Mouse (Mus musculus) forebrain, embryonic 14.5 days (tissue): ENCODE data around the gene Fabp1. TPM values are rescaled to one million over a fixed set of nuclear protein-coding genes. Genes with fewer than 3 reads are reported as not detected.

Experiments used
- ATAC-seq: fragments of 200-750 bp; cut with Nextera tagmentation; 2 replicates; pipeline ENCODE4 v1.8.0; 2017; ENCODE audit warnings: mild to moderate bottlenecking, moderate library complexity
- DNase-seq: peaks from one replicate; pipeline ENCODE4 v3.0.0-alpha.2; 2015; ENCODE audit warnings: low spot score
- H3K27ac ChIP-seq: fragments of 300-500 bp; sonication (generic); 2 replicates; pipeline ENCODE4 v1.5.1; 2014; ENCODE audit warnings: low read depth, mild to moderate bottlenecking, control low read depth, low read length, moderate library complexity
- H3K27me3 ChIP-seq: fragments of 300-500 bp; sonication (generic); replicated peaks from 2 replicates; pipeline ENCODE4 v1.6.1; 2014; ENCODE audit warnings: low read length, control low read depth, mixed read lengths; ENCODE audit not compliant: control insufficient read depth, insufficient read depth
- H3K36me3 ChIP-seq: fragments of 300-500 bp; sonication (generic); 2 replicates; pipeline ENCODE4 v1.6.1; 2014; ENCODE audit warnings: low read length, control low read depth; ENCODE audit not compliant: control insufficient read depth, insufficient read depth
- H3K4me1 ChIP-seq: fragments of 300-500 bp; sonication (generic); 2 replicates; pipeline ENCODE4 v1.6.1; 2014; ENCODE audit warnings: antibody characterized with exemption, low read length, control low read depth; ENCODE audit not compliant: control insufficient read depth, insufficient read depth
- H3K4me2 ChIP-seq: fragments of 300-500 bp; sonication (generic); 2 replicates; pipeline ENCODE4 v1.6.1; 2014; ENCODE audit warnings: mild to moderate bottlenecking, control low read depth, low read length
- H3K4me3 ChIP-seq: fragments of 300-500 bp; sonication (generic); 2 replicates; pipeline ENCODE4 v1.5.1; 2014; ENCODE audit warnings: low read depth, low read length, control low read depth
- H3K9ac ChIP-seq: fragments of 300-500 bp; sonication (generic); 2 replicates; pipeline ENCODE4 v1.6.1; 2014; ENCODE audit warnings: mild to moderate bottlenecking, low read length, control low read depth, moderate library complexity
- H3K9me3 ChIP-seq: fragments of 300-500 bp; sonication (generic); replicated peaks from 2 replicates; pipeline ENCODE4 v1.6.1; 2016; ENCODE audit warnings: low read length, control low read depth, mixed read lengths; ENCODE audit not compliant: control insufficient read depth
- WGBS: fragments of 180-500 bp; shearing (Covaris S2); extraction: QIAGEN DNeasy Blood & Tissue Kit; methylation state at CpG from one replicate; pipeline ENCODE4 v1.1.7; 2014; 5-methylcytosine and 5-hydroxymethylcytosine counted together
- polyA plus RNA-seq: library from polyadenylated mRNA; unstranded; fragments of >200 nt; fragmentation: Nextera tagmentation; extraction: Ambion mirVana; gene quantifications from 2 replicates; pipeline ENCODE4 v1.2.1, GENCODE M21; 2014

The Fabp1 gene
- polyA plus RNA-seq, 1 experiment from 2014 or later = not detected

DNA sequence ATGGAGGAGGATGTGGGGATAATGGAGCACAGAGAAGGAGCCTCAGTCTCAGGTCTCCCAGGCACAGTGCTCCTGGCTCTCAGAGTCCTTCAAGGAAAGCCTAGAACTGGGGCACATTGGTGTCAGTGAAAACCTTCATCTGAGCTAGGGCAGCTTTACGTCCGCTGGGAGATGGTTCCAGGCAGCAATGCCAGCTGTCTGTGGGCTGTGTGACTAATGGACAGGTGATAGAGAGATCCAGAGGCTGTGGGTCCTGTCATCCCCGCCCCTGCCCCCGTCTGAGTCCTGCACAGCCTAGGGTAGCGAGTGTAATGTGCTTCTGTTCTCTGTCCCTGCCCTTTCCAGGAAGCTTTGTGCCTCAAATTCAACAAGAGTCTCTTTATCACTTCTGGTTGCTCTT lies 2.3 kb downstream of the Fabp1 start:
- Histone ChIP-seq H3K9me3 (no peaks in the 10 kb centered on the region), H3K36me3 (no peaks in the 10 kb centered on the region), H3K4me3 (no peak overlapping the region), H3K27me3 (no peaks in the 10 kb centered on the region), H3K27ac (no peak overlapping the region), H3K4me2 (no peak overlapping the region), H3K4me1 (no peaks in the 10 kb centered on the region), H3K9ac (no peak overlapping the region)
- 51% methylated on average over 5 of the region's 5 CpGs for WGBS
- ATAC-seq (no peak), DNase-seq (no peak)

DNA sequence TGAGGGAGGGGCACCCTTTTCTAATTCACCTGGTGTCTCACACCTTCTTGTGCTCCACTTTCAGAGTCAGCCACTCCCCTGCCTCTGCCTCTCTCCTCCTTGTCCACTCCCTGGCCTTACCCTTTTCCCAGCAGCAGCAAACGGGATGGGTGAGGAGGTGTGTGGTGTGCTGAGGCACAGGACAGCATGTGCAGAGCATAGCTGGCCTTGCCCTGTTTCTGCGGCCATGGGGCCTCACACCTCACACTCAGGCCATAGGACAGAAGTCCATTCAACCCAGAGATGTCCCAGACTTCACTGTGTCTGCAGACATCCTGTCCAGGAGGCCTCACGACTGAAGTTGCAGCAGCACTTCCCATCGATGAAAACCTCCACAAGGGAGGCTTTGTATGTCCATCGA lies 4.0 kb downstream of the Fabp1 start:
- H3K27ac ChIP-seq = no peak overlapping the region
- 86% methylated on average over 5 of the region's 5 CpGs for WGBS
- H3K9ac ChIP-seq = no peak overlapping the region

DNA sequence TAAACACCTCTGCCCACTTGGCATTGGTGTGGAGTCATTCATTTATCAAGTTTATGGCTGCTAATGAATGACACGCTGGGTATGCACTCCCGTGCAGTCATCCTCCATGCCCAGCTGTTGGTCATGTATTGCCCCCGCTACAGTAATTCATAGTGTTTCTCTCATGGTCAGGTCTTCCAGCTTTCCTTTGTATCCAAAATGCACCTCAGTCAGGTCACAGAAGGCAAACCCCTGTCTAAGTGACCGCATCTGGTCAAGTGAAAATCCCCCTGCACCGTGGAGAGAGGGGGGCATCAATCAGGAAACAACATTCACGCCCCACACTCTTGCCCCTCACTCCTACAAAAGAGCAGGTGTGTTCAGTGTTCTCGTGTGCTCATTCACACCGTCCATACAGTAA lies 4.5 kb downstream of the Fabp1 start:
- H3K4me1 ChIP-seq = no peaks in the 10 kb centered on the region
- H3K9me3 ChIP-seq = no peaks in the 10 kb centered on the region
- no peak overlapping the region for H3K4me3 ChIP-seq
- ATAC-seq = no peak
- H3K9ac ChIP-seq = no peak overlapping the region
- H3K27ac ChIP-seq = no peak overlapping the region
- no peak for DNase-seq
- H3K27me3 ChIP-seq = no peaks in the 10 kb centered on the region
- no peaks in the 10 kb centered on the region for H3K36me3 ChIP-seq
- WGBS = 97% methylated on average over 8 of the region's 8 CpGs
- no peak overlapping the region for H3K4me2 ChIP-seq

More for the DNA sequence above, 4.0 kb downstream of the Fabp1 start:
- Histone ChIP-seq H3K4me3 (no peak overlapping the region), H3K36me3 (no peaks in the 10 kb centered on the region), H3K4me1 (no peaks in the 10 kb centered on the region), H3K27me3 (no peaks in the 10 kb centered on the region), H3K9me3 (no peaks in the 10 kb centered on the region), H3K4me2 (no peak overlapping the region)
- DNase-seq (no peak), ATAC-seq (no peak)

GRCm38 (mm10) chr6:71208691-71209090 lies 9.1 kb downstream of the Fabp1 start:
- ATAC-seq (no peak), DNase-seq (no peak)
- H3K4me1 ChIP-seq = no peaks in the 10 kb centered on the region
- 76% methylated on average over 2 of the region's 2 CpGs for WGBS
- no peaks in the 10 kb centered on the region for H3K27me3 ChIP-seq
- H3K4me3 ChIP-seq = no peak overlapping the region
- H3K9me3 ChIP-seq = no peaks in the 10 kb centered on the region
- no peak overlapping the region for H3K9ac ChIP-seq
- H3K36me3 ChIP-seq = no peaks in the 10 kb centered on the region
- H3K4me2 ChIP-seq = no peak overlapping the region
- H3K27ac ChIP-seq = no peak overlapping the region

- Histone ChIP-seq H3K27ac (no peak overlapping the region), H3K4me3 (no peak overlapping the region), H3K4me2 (no peak overlapping the region), H3K9ac (no peak overlapping the region), H3K4me1 (no peaks in the 10 kb centered on the region), H3K27me3 (no peaks in the 10 kb centered on the region), H3K36me3 (no peaks in the 10 kb centered on the region), H3K9me3 (no peaks in the 10 kb centered on the region)
- DNase-seq = peak; percentile 6
- 58% methylated on average over 7 of the region's 7 CpGs for WGBS
- ATAC-seq = no peak
These were observed 12.3 kb downstream of the Fabp1 start for GRCm38 (mm10) chr6:71211917-71212316.

DNA sequence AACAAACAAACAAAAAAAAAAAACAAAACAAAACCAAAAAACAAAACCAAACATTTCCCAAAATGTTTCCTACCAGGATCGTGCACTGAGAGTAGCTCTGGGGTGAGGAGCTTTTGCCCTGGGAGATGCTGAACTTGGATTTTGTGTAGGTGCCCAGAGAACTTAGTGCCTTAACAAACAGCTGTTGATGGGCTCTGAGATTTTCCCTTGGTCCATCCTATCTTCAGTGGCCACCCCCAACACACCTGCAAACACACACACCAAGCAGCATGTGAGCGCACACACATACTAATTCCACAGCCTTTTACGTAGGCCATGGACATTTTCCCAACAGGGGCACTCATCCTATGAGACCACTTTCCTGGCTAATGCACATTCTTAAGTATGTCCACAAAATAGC lies 12.8 kb downstream of the Fabp1 start:
- Histone ChIP-seq H3K4me3 (no peak overlapping the region), H3K27ac (no peak overlapping the region), H3K9ac (no peak overlapping the region), H3K27me3 (no peaks in the 10 kb centered on the region), H3K4me2 (no peak overlapping the region), H3K36me3 (no peaks in the 10 kb centered on the region), H3K9me3 (no peaks in the 10 kb centered on the region), H3K4me1 (no peaks in the 10 kb centered on the region)
- ATAC-seq = no peak
- WGBS = 96% methylated on average over 3 of the region's 3 CpGs
- DNase-seq = no peak

GRCm38 (mm10) chr6:71221501-71221900 lies 21.9 kb downstream of the Fabp1 start:
- DNase-seq (no peak), ATAC-seq (no peak)
- no peaks in the 10 kb centered on the region for H3K36me3 ChIP-seq
- no peak overlapping the region for H3K4me3 ChIP-seq
- no peaks in the 10 kb centered on the region for H3K27me3 ChIP-seq
- no peaks in the 10 kb centered on the region for H3K4me1 ChIP-seq
- H3K4me2 ChIP-seq = no peak overlapping the region
- no peak overlapping the region for H3K9ac ChIP-seq
- no peaks in the 10 kb centered on the region for H3K9me3 ChIP-seq
- no peak overlapping the region for H3K27ac ChIP-seq
- 93% methylated on average over 4 of the region's 4 CpGs for WGBS

GRCm38 (mm10) chr6:71224184-71224943 lies 24.7 kb downstream of the Fabp1 start:
- H3K9me3 ChIP-seq = no peaks in the 10 kb centered on the region
- no peaks in the 10 kb centered on the region for H3K27me3 ChIP-seq
- no peak overlapping the region for H3K27ac ChIP-seq
- H3K36me3 ChIP-seq = no peaks in the 10 kb centered on the region
- H3K4me1 ChIP-seq = no peaks in the 10 kb centered on the region
- H3K4me3 ChIP-seq = no peak overlapping the region
- 93% methylated on average over 3 of the region's 3 CpGs for WGBS
- DNase-seq = no peak
- H3K9ac ChIP-seq = no peak overlapping the region
- ATAC-seq = no peak
- no peak overlapping the region for H3K4me2 ChIP-seq

- Histone ChIP-seq H3K36me3 (no peaks in the 10 kb centered on the region), H3K4me1 (no peaks in the 10 kb centered on the region), H3K27ac (no peak overlapping the region), H3K9ac (no peak overlapping the region), H3K4me2 (no peak overlapping the region), H3K9me3 (no peaks in the 10 kb centered on the region), H3K27me3 (no peaks in the 10 kb centered on the region), H3K4me3 (no peak overlapping the region)
- DNase-seq = no peak
- ATAC-seq = no peak
- WGBS = 17% methylated on average over 6 of the region's 6 CpGs
These were observed 26.9 kb downstream of the Fabp1 start for GRCm38 (mm10) chr6:71226544-71226943.
